Mouse (Mus musculus) spleen, adult 2 months (tissue): Measurements from ENCODE around the gene Msantd2.

Experiments
- CTCF ChIP-seq: fragments of 200-500 bp; IDR thresholded peaks from 2 replicates; pipeline ENCODE4 v1.5.1; 2011; ENCODE audit warnings: mild to moderate bottlenecking, inconsistent platforms; ENCODE audit not compliant: insufficient read depth, insufficient read length, insufficient replicate concordance; ENCODE audit errors: extremely low read depth
- POLR2A ChIP-seq: fragments of 200-500 bp; IDR thresholded peaks from 2 replicates; pipeline ENCODE4 v1.6.1; 2011; ENCODE audit warnings: low read depth, low read length, inconsistent platforms

GRCm38 (mm10) chr9:37504348-37504747 is 15.2 kb downstream of the Msantd2 start:
- TF ChIP-seq CTCF (no peak), POLR2A (no peak)
